Mouse (Mus musculus) myocyte (in vitro differentiated cells): Measurements from ENCODE around the gene Ttll13. TPM values are rescaled to one million over a fixed set of nuclear protein-coding genes. Genes with fewer than 3 reads are reported as not detected.

ENCODE experiments used
- H3K27me3 ChIP-seq: one replicate; pipeline ENCODE4 v1.6.1; 2011; ENCODE audit not compliant: control insufficient read depth, insufficient read depth, insufficient read length
- H3K36me3 ChIP-seq: one replicate; pipeline ENCODE4 v1.6.1; 2011; ENCODE audit not compliant: control insufficient read depth, insufficient read depth
- H3K4me2 ChIP-seq: one replicate; pipeline ENCODE4 v1.6.1; 2011; ENCODE audit warnings: low read depth, control low read depth
- H3K4me3 ChIP-seq: one replicate; pipeline ENCODE4 v1.5.1; 2011; ENCODE audit warnings: mild to moderate bottlenecking, control low read depth, moderate library complexity
- H3K79me2 ChIP-seq: one replicate; pipeline ENCODE4 v1.6.1; 2011; ENCODE audit not compliant: control insufficient read depth, insufficient read depth
- H3ac ChIP-seq: one replicate; pipeline ENCODE4 v1.6.1; 2011; ENCODE audit not compliant: control insufficient read depth, insufficient read length
- CEBPB ChIP-seq: IDR thresholded peaks from 2 replicates; pipeline ENCODE4 v1.6.1; 2011; ENCODE audit warnings: mild to moderate bottlenecking, moderate library complexity; ENCODE audit not compliant: poor library complexity, insufficient read depth, severe bottlenecking
- E2F4 ChIP-seq: IDR thresholded peaks from one replicate; pipeline ENCODE4 v1.6.1; 2011; ENCODE audit warnings: mild to moderate bottlenecking, control low read depth, moderate library complexity; ENCODE audit not compliant: insufficient read depth
- MAX ChIP-seq: IDR thresholded peaks from one replicate; pipeline ENCODE4 v1.6.1; 2011; ENCODE audit warnings: low read depth, mild to moderate bottlenecking, control low read depth
- MYOD1 ChIP-seq, 3 experiments: IDR thresholded peaks; one replicate each; pipeline ENCODE4 v1.6.1; 2011; ENCODE audit warnings: control low read depth in 2 of 3, low read depth in 2 of 3, mild to moderate bottlenecking in 2 of 3, moderate library complexity in 1 of 3; ENCODE audit not compliant: insufficient read length in 2 of 3, control insufficient read depth in 1 of 3
- MYOG ChIP-seq, 3 experiments: IDR thresholded peaks; one replicate each; pipeline ENCODE4 v1.6.1; 2011; ENCODE audit warnings: control low read depth in 2 of 3, low read depth in 2 of 3, mild to moderate bottlenecking in 2 of 3; ENCODE audit not compliant: insufficient read length in 2 of 3, control insufficient read depth in 1 of 3, insufficient read depth in 1 of 3
- POLR2A ChIP-seq: IDR thresholded peaks from one replicate; pipeline ENCODE4 v1.6.1; 2011; ENCODE audit warnings: low read depth, mild to moderate bottlenecking, control low read depth, moderate library complexity; ENCODE audit not compliant: insufficient read length
- POLR2AphosphoS2 ChIP-seq: IDR thresholded peaks from one replicate; pipeline ENCODE4 v1.6.1; 2011; ENCODE audit warnings: low read depth, control low read depth; ENCODE audit not compliant: insufficient read length
- REST ChIP-seq: IDR thresholded peaks from one replicate; pipeline ENCODE4 v1.6.1; 2011; ENCODE audit warnings: mild to moderate bottlenecking, control low read depth, moderate library complexity; ENCODE audit not compliant: insufficient read depth, insufficient read length
- SRF ChIP-seq: IDR thresholded peaks from one replicate; pipeline ENCODE4 v1.6.1; 2011; ENCODE audit warnings: low read depth; ENCODE audit not compliant: control insufficient read depth, insufficient read length
- TCF12 ChIP-seq: IDR thresholded peaks from one replicate; pipeline ENCODE4 v1.6.1; 2011; ENCODE audit warnings: mild to moderate bottlenecking, control low read depth; ENCODE audit not compliant: poor library complexity, insufficient read depth, severe bottlenecking
- TCF3 ChIP-seq: IDR thresholded peaks from one replicate; pipeline ENCODE4 v1.6.1; 2011; ENCODE audit warnings: low read depth, control low read depth; ENCODE audit not compliant: insufficient read length
- USF1 ChIP-seq: IDR thresholded peaks from one replicate; pipeline ENCODE4 v1.6.1; 2011; ENCODE audit warnings: low read depth, mild to moderate bottlenecking, control low read depth, moderate library complexity
- polyA plus RNA-seq: library from polyadenylated mRNA; unstranded; fragments of >200 nt; fragmentation: generic; extraction: Trizol; gene quantifications from one replicate; pipeline ENCODE4 v1.2.1, GENCODE M21; 2012; ENCODE audit warnings: missing spikeins

Gene Ttll13
- polyA plus RNA-seq, 1 experiment: 0.24 TPM

GRCm38 (mm10) chr7:80244851-80245250 is 1.3 kb upstream of the Ttll13 start:
- Histone ChIP-seq H3K4me3 (no peak overlapping the region), H3K79me2 (no peaks in the 10 kb centered on the region), H3K27me3 (no peaks in the 10 kb centered on the region), H3ac (no peak overlapping the region), H3K36me3 (no peaks in the 10 kb centered on the region), H3K4me2 (no peak overlapping the region)
- no peak for TF ChIP-seq TCF12
- no peak for TF ChIP-seq E2F4
- no peak for TF ChIP-seq MAX
- no peak for TF ChIP-seq SRF

GRCm38 (mm10) chr7:80246859-80247258 is 683 bp downstream of the Ttll13 start:
- H3K27me3 ChIP-seq: no peaks in the 10 kb centered on the region
- H3K79me2 ChIP-seq: no peaks in the 10 kb centered on the region
- H3K4me3 ChIP-seq: peak overlapping the region; percentile 31
- TF ChIP-seq POLR2A (no peak), MYOG (IDR thresholded peaks at IDR 0.05; ENCODE audit: control insufficient read depth in 1 of 3, insufficient read depth in 1 of 3, insufficient read length in 2 of 3, low read depth in 2 of 3) (no peak), POLR2AphosphoS2 (no peak), REST (no peak), E2F4 (no peak), USF1 (no peak), SRF (no peak), CEBPB (no peak), MAX (no peak), MYOD1 (IDR thresholded peaks at IDR 0.05; ENCODE audit: control insufficient read depth in 1 of 3, insufficient read length in 2 of 3, low read depth in 2 of 3) (no peak), TCF3 (no peak), TCF12 (no peak)
- peak overlapping the region; percentile 70 for H3K4me2 ChIP-seq
- H3ac ChIP-seq: peak overlapping the region; percentile 22
- H3K36me3 ChIP-seq: no peaks in the 10 kb centered on the region

- Histone ChIP-seq H3K4me3 (no peak overlapping the region), H3K36me3 (no peaks in the 10 kb centered on the region), H3K27me3 (no peaks in the 10 kb centered on the region), H3ac (no peak overlapping the region), H3K4me2 (no peak overlapping the region), H3K79me2 (no peaks in the 10 kb centered on the region)
- TF ChIP-seq POLR2A: no peak
- no peak for TF ChIP-seq MYOG (IDR thresholded peaks at IDR 0.05; ENCODE audit: control insufficient read depth in 1 of 3, insufficient read depth in 1 of 3, insufficient read length in 2 of 3, low read depth in 2 of 3)
- no peak for TF ChIP-seq REST
- TF ChIP-seq E2F4: no peak
Observed at GRCm38 (mm10) chr7:80252437-80252836, 6.3 kb downstream of the Ttll13 start.

- Histone ChIP-seq H3K4me3 (no peak overlapping the region), H3K79me2 (no peaks in the 10 kb centered on the region), H3K36me3 (no peaks in the 10 kb centered on the region), H3K27me3 (no peaks in the 10 kb centered on the region), H3ac (no peak overlapping the region), H3K4me2 (no peak overlapping the region)
- TF ChIP-seq REST: no peak
- no peak for TF ChIP-seq SRF
- TF ChIP-seq MAX: no peak
- TF ChIP-seq USF1: no peak
Observed at GRCm38 (mm10) chr7:80252886-80253285, 6.7 kb downstream of the Ttll13 start.

- Histone ChIP-seq H3K79me2 (no peaks in the 10 kb centered on the region), H3K36me3 (no peaks in the 10 kb centered on the region), H3K27me3 (no peaks in the 10 kb centered on the region), H3ac (no peak overlapping the region), H3K4me2 (no peak overlapping the region), H3K4me3 (no peak overlapping the region)
- TF ChIP-seq MYOG (IDR thresholded peaks at IDR 0.05; ENCODE audit: control insufficient read depth in 1 of 3, insufficient read depth in 1 of 3, insufficient read length in 2 of 3, low read depth in 2 of 3) (no peak), POLR2AphosphoS2 (no peak), MAX (no peak)
Observed at GRCm38 (mm10) chr7:80255981-80256380, 9.8 kb downstream of the Ttll13 start.

- no peaks in the 10 kb centered on the region for H3K36me3 ChIP-seq
- no peaks in the 10 kb centered on the region for H3K27me3 ChIP-seq
- no peak overlapping the region for H3K4me3 ChIP-seq
- TF ChIP-seq USF1: no peak
- TF ChIP-seq TCF12: no peak
- TF ChIP-seq SRF: no peak
- no peak for TF ChIP-seq POLR2AphosphoS2
- no peak for TF ChIP-seq MYOG (IDR thresholded peaks at IDR 0.05; ENCODE audit: control insufficient read depth in 1 of 3, insufficient read depth in 1 of 3, insufficient read length in 2 of 3, low read depth in 2 of 3)
- TF ChIP-seq E2F4: no peak
- TF ChIP-seq TCF3: no peak
- TF ChIP-seq MYOD1 (IDR thresholded peaks at IDR 0.05; ENCODE audit: control insufficient read depth in 1 of 3, insufficient read length in 2 of 3, low read depth in 2 of 3): no peak
- no peak for TF ChIP-seq MAX
- TF ChIP-seq REST: no peak
- no peak for TF ChIP-seq POLR2A
- TF ChIP-seq CEBPB: no peak
- H3K4me2 ChIP-seq: no peak overlapping the region
- no peak overlapping the region for H3ac ChIP-seq
- peaks cover 14% of the 10 kb centered on the region for H3K79me2 ChIP-seq
Observed at GRCm38 (mm10) chr7:80257706-80258105, 11.5 kb downstream of the Ttll13 start.
